Mouse (Mus musculus) left cerebral cortex, adult 2 months (tissue): ENCODE measurements at regions not wholly inside any gene's neighbourhood (a gene's known extent, or its start where the extent isn't known, plus 50 kb on each side); places are given as distances from the start of the nearest gene placed in this dataset.

Experiments used
- DNase-seq, 2 experiments: peaks; one replicate each; pipeline ENCODE4 v3.0.0; 2021 to 2022; ENCODE audit warnings: low spot score in 2 of 2, mixed read lengths in 1 of 2; ENCODE audit errors: extremely low spot score in 1 of 2
- H3K27ac ChIP-seq: fragments of 200-600 bp; 2 replicates; pipeline ENCODE4 v1.8.1; 2022
- H3K4me3 ChIP-seq: fragments of 200-600 bp; 2 replicates; pipeline ENCODE4 v1.8.1; 2022
- CTCF ChIP-seq: fragments of 200-600 bp; IDR thresholded peaks from 2 replicates; pipeline ENCODE4 v1.8.1; 2022; ENCODE audit warnings: antibody characterized with exemption, mild to moderate bottlenecking, moderate library complexity
- intact Hi-C: fragments of 180-260 bp; cut with DNase I; formaldehyde crosslinking; loops from one replicate; pipeline ENCODE4 v1.15.1; 2025

GRCm38 (mm10) chr16:71812840-71813239, 495.3 kb upstream of the Robo1 start:
- DNase-seq: no peak
- intact Hi-C loops: no loop called here
- Histone ChIP-seq H3K27ac (no peak overlapping the region), H3K4me3 (no peak overlapping the region)
- TF ChIP-seq CTCF: no peak

DNA sequence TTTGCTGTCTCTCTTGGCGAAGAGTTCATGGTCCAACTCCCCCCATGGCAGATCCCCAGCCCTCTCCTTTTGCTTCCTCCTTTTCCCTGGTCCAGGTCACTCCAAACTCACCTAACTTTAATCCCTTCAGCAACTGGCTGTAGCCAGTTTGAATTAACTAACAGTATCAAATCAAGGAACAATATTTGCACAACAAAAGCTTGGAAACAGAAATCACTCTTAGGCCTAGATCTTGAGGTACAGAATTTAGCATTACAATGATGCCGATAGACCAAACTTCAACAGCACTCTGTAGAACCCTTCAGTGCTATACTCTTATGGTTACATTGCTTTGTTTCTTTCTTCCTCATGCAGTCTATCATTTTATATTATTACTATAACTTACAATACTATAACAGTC, 472.8 kb upstream of the Robo1 start:
- TF ChIP-seq CTCF: no peak
- intact Hi-C loops: no loop called here
- DNase-seq: no peak
- no peak overlapping the region for H3K27ac ChIP-seq
- H3K4me3 ChIP-seq: no peak overlapping the region

GRCm38 (mm10) chr16:71850097-71850496, 458.0 kb upstream of the Robo1 start:
- TF ChIP-seq CTCF: no peak
- H3K27ac ChIP-seq: no peak overlapping the region
- DNase-seq: no peak
- no peak overlapping the region for H3K4me3 ChIP-seq
- intact Hi-C loops: no loop called here

GRCm38 (mm10) chr16:71851590-71852190, 456.4 kb upstream of the Robo1 start:
- no peak for DNase-seq
- no peak for TF ChIP-seq CTCF
- no peak overlapping the region for H3K4me3 ChIP-seq
- intact Hi-C loops: no loop called here
- H3K27ac ChIP-seq: no peak overlapping the region

DNA sequence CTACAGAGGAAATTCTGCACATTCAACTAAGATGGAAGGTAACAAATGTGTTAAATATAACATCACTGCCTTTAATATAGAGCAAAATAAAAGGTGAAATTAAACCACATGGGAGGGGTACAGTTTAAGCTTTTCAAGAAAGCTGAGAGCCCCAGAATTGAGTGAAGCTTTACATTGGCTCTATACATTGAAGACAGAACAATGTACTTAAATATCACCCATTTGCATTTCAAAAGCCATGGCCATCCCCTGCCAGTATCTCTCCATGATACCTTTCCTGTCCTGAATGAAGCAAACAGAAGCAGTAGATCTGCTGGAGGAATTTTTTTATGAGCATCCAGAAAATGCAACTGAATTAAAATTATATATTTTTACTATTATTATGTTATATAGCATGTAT, 450.2 kb upstream of the Robo1 start:
- no peak for TF ChIP-seq CTCF
- no peak overlapping the region for H3K4me3 ChIP-seq
- no peak overlapping the region for H3K27ac ChIP-seq
- intact Hi-C loops: no loop called here
- no peak for DNase-seq

- H3K27ac ChIP-seq: no peak overlapping the region
- intact Hi-C loops: no loop called here
- no peak for TF ChIP-seq CTCF
- H3K4me3 ChIP-seq: no peak overlapping the region
- DNase-seq: no peak
These were observed 447.9 kb upstream of the Robo1 start for GRCm38 (mm10) chr16:71860205-71860604.

GRCm38 (mm10) chr16:71885701-71886100, 422.4 kb upstream of the Robo1 start:
- TF ChIP-seq CTCF: no peak
- H3K4me3 ChIP-seq: no peak overlapping the region
- DNase-seq: no peak
- H3K27ac ChIP-seq: no peak overlapping the region
- intact Hi-C loops: no loop called here

GRCm38 (mm10) chr16:71889679-71890078, 418.4 kb upstream of the Robo1 start:
- intact Hi-C loops: no loop called here
- TF ChIP-seq CTCF: no peak
- Histone ChIP-seq H3K4me3 (no peak overlapping the region), H3K27ac (no peak overlapping the region)
- DNase-seq: no peak

DNA sequence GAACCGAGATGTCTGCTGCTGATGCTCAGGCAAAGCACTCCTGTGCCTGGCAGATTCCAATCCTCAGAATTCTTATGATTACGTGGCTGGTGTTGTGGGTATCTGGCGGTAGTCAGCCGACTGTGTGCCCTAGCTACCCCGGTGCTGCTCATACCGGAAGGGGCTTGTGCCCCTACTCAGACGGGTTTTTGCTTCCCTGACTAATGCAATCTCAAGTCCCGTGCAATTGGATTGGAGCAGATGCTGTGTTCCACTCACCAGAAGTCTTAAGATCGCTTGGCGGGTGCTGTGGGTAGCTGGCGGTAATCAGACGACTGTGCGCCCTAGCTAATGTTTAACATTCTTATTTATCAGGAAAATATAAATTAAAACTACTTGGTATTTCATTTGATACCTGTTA, 385.0 kb upstream of the Robo1 start:
- intact Hi-C loops: no loop called here
- TF ChIP-seq CTCF: no peak
- no peak overlapping the region for H3K27ac ChIP-seq
- no peak for DNase-seq
- H3K4me3 ChIP-seq: no peak overlapping the region

- DNase-seq: no peak
- intact Hi-C loops: no loop called here
- TF ChIP-seq CTCF: no peak
- no peak overlapping the region for H3K27ac ChIP-seq
- no peak overlapping the region for H3K4me3 ChIP-seq
These were observed 363.9 kb upstream of the Robo1 start for GRCm38 (mm10) chr16:71944165-71944564.

GRCm38 (mm10) chr16:71944846-71945245, 363.3 kb upstream of the Robo1 start:
- DNase-seq: no peak
- no peak for TF ChIP-seq CTCF
- Histone ChIP-seq H3K4me3 (no peak overlapping the region), H3K27ac (no peak overlapping the region)
- intact Hi-C loops: no loop called here

DNA sequence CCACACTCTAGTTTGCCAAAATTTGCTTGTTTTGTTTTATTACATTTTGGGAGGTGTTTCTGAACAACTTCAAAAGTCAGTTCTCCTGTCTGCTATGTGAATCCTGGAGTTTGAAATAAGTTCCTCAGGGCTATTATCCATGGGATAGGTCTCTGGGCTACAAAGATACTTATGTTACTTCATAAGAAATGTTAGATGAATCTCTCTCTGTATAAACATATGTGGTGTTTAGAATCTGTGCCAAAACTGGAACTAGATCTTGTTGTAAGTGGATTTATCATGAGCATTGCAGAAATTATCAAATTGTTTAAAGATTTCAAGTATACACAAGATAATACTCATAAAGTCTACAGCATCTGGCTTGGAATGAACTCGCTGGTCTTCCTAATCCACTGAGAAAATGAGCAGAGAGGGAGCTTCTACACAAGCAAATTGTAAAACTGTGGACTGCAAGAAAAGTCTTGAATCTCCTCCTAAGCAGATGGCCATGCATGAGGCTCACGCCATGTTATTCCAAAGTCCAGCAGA, 355.2 kb upstream of the Robo1 start:
- intact Hi-C loops: no loop called here
- no peak overlapping the region for H3K27ac ChIP-seq
- no peak for TF ChIP-seq CTCF
- no peak for DNase-seq
- no peak overlapping the region for H3K4me3 ChIP-seq

DNA sequence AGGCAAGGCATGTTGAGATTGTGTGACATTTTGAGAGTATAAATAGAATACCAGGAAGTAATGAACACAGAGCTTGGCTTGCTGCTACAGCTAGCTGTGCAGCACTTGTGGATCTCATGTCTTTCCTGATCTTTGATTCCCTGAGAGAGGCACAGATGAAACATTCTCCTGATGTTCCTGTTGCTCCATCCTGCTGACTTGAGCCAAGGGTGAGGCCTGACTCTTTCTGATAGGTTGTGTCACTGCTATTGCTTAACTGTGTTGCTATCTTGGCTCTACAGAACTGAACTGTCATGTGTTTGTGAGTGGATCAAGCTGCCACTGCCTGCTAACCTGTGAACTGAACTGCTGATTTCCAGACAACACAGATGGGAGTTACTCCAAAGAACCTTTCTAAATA, 344.5 kb upstream of the Robo1 start:
- Histone ChIP-seq H3K27ac (no peak overlapping the region), H3K4me3 (no peak overlapping the region)
- TF ChIP-seq CTCF: no peak
- no peak for DNase-seq
- intact Hi-C loops: no loop called here
